Mouse (Mus musculus) lung, embryonic 16.5 days (tissue): ENCODE measurements at regions not wholly inside any gene's neighbourhood (a gene's known extent, or its start where the extent isn't known, plus 50 kb on each side); places are given as distances from the start of the nearest gene placed in this dataset.
"Not testable (repeated sequence)": the region's sequence is repeated elsewhere in the genome, so short reads cannot be mapped to it uniquely, and the experiment has no call there.

Experiments used
- ATAC-seq: fragments of 200-750 bp; cut with Nextera tagmentation; 2 replicates; pipeline ENCODE4 v1.8.0; 2017; ENCODE audit warnings: low read depth, mild to moderate bottlenecking, moderate library complexity
- H3K27ac ChIP-seq: fragments of 300-500 bp; sonication (generic); 2 replicates; pipeline ENCODE4 v1.5.1; 2014; ENCODE audit warnings: mild to moderate bottlenecking, control low read depth, low read length
- H3K27me3 ChIP-seq: fragments of 300-500 bp; sonication (generic); 2 replicates; pipeline ENCODE4 v1.6.1; 2014; ENCODE audit warnings: low read depth, low read length, mixed read lengths; ENCODE audit not compliant: control insufficient read depth, insufficient read depth
- H3K36me3 ChIP-seq: fragments of 300-500 bp; sonication (generic); 2 replicates; pipeline ENCODE4 v1.6.1; 2014; ENCODE audit warnings: low read length; ENCODE audit not compliant: control insufficient read depth, insufficient read depth
- H3K4me1 ChIP-seq: fragments of 300-500 bp; sonication (generic); replicated peaks from 2 replicates; pipeline ENCODE4 v1.6.1; 2014; ENCODE audit warnings: low read length, mixed read lengths; ENCODE audit not compliant: control insufficient read depth, insufficient read depth
- H3K4me2 ChIP-seq: fragments of 300-500 bp; sonication (generic); 2 replicates; pipeline ENCODE4 v1.6.1; 2014; ENCODE audit warnings: low read depth, low read length, control low read depth
- H3K4me3 ChIP-seq: fragments of 300-500 bp; sonication (generic); 2 replicates; pipeline ENCODE4 v1.5.1; 2014; ENCODE audit warnings: mild to moderate bottlenecking, low read length, control low read depth
- H3K9ac ChIP-seq: fragments of 300-500 bp; sonication (generic); 2 replicates; pipeline ENCODE4 v1.6.1; 2014; ENCODE audit warnings: low read length, control low read depth
- H3K9me3 ChIP-seq: fragments of 300-500 bp; sonication (generic); 2 replicates; pipeline ENCODE4 v1.6.1; 2016; ENCODE audit warnings: low read length; ENCODE audit not compliant: control insufficient read depth
- WGBS: fragments of 180-500 bp; shearing (Covaris S2); extraction: QIAGEN DNeasy Blood & Tissue Kit; methylation state at CpG from one replicate; pipeline ENCODE4 v1.1.7; 2014; 5-methylcytosine and 5-hydroxymethylcytosine counted together

DNA sequence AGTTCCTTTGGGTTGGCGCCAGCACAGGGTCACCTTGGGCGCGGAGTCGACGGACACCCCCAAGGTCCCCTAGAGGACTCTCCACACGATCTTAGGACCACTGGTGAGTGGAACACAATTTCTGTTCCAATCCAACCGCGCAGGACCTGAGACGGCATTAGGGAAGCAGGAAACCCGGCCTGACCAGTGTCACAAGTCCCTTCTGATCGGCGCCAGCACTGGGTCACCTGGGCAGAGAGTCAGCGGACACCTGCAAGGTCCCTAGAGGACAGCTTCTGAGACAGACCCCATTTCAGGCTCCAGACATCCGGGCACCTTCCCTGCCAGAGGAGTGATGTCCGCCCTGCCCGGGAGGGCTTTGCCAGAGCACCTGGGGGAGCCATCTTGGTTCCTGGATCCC is 74.2 kb upstream of the Cdh13 start:
- H3K4me2 ChIP-seq, H3K27me3 ChIP-seq, H3K36me3 ChIP-seq, H3K9me3 ChIP-seq, H3K27ac ChIP-seq, H3K4me3 ChIP-seq, H3K9ac ChIP-seq, ATAC-seq, H3K4me1 ChIP-seq: not testable (repeated sequence)
- WGBS, result 92% methylated on average over 16 of the region's 16 CpGs

DNA sequence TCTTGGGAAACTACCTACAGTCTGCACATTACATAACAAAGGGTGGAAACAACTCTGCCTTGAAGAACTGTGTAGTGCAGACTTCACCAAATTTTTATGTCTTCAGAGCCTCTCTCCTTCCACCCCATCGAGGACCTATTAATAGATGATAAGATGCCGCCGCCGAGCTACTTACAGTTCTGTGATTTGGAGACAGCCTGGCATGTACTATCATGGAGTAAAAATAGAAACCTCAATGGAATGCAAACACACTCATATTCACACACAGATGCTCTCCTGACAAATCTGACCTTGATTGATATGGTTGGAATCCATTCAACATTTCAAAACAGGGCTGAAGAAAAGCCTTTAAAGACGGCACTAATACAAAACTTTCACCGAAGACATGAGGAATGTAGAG is 92.7 kb upstream of the Cdh13 start:
- no peak for ATAC-seq
- no peaks in the 10 kb centered on the region for H3K9me3 ChIP-seq
- no peak overlapping the region for H3K27ac ChIP-seq
- H3K4me1 ChIP-seq, result no peaks in the 10 kb centered on the region
- 54% methylated on average over 6 of the region's 6 CpGs for WGBS
- no peaks in the 10 kb centered on the region for H3K36me3 ChIP-seq
- H3K4me3 ChIP-seq, result no peak overlapping the region
- no peaks in the 10 kb centered on the region for H3K27me3 ChIP-seq
- no peak overlapping the region for H3K9ac ChIP-seq
- H3K4me2 ChIP-seq, result no peak overlapping the region

DNA sequence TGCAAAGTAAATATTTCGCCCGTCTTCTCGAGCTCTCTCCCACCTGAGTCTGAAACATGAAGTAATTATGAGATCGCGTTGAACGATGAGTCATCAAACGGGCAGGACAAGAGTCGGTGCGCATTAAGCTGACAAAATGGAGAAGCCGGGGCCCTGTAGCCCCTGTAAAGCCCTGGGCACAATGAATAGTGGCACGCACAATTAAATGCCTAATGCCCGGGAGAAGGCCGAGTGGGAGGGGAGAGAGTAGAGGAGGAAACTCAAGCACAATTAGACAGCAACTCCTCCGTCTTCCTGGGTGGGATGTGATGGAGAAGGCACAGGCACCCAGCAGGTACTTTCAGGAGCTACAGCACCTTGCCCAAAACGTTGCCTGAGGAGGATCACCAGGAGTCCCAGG is 94.3 kb upstream of the Cdh13 start:
- Histone ChIP-seq H3K4me1 (no peaks in the 10 kb centered on the region), H3K9me3 (no peaks in the 10 kb centered on the region), H3K4me3 (no peak overlapping the region), H3K27ac (no peak overlapping the region), H3K9ac (no peak overlapping the region), H3K27me3 (no peaks in the 10 kb centered on the region), H3K36me3 (no peaks in the 10 kb centered on the region), H3K4me2 (no peak overlapping the region)
- ATAC-seq, result no peak
- 76% methylated on average over 15 of the region's 15 CpGs for WGBS

DNA sequence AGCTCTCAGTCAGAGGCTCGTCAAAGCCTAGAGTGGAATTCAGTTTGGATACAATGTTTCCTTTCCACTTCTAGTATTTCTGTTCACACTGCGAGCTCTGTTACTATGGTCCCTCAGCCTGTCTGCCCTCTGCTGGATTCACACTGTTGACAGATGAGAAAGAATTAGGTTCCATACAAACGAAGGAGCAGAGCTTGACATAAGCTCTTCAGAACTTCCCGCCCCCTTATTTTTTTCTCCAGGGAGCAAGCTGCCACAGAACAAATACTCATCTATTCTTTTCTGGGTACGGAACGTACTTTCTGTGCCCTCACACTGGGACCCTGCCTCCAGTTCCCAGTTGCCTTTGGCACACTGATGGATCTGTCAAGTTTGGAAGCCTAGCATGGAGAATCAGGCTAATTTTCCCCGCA is 114.5 kb upstream of the Cdh13 start:
- H3K36me3 ChIP-seq, result no peaks in the 10 kb centered on the region
- H3K27me3 ChIP-seq, result no peaks in the 10 kb centered on the region
- H3K9ac ChIP-seq, result no peak overlapping the region
- no peak overlapping the region for H3K4me2 ChIP-seq
- ATAC-seq, result no peak
- WGBS, result 34% methylated on average over 7 of the region's 7 CpGs
- H3K9me3 ChIP-seq, result no peaks in the 10 kb centered on the region
- H3K4me3 ChIP-seq, result no peak overlapping the region
- H3K4me1 ChIP-seq, result no peaks in the 10 kb centered on the region
- H3K27ac ChIP-seq, result no peak overlapping the region

DNA sequence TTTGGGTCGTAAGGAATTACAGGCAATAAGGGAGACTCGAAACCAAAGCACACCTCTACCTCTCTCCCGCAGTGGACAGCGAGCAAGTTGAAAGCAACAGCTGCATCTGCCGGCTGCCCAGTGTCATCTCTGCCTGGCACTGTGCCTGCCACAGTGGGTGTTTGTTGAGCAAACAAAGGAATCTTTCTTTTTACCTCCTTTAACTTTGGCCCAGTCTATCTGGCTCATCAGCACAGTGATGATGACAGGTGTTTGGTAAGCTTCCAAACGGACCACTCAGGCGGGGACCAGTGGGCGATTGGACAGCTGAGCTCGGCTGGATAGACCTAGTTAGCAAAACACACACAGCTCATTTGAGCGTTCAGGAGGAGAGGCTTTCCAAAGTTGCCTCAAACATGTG is 121.4 kb upstream of the Cdh13 start:
- Histone ChIP-seq H3K9me3 (no peaks in the 10 kb centered on the region), H3K36me3 (no peaks in the 10 kb centered on the region), H3K27me3 (no peaks in the 10 kb centered on the region), H3K4me1 (no peaks in the 10 kb centered on the region), H3K4me3 (no peak overlapping the region), H3K9ac (no peak overlapping the region), H3K27ac (no peak overlapping the region), H3K4me2 (no peak overlapping the region)
- 51% methylated on average over 10 of the region's 10 CpGs for WGBS
- no peak for ATAC-seq

DNA sequence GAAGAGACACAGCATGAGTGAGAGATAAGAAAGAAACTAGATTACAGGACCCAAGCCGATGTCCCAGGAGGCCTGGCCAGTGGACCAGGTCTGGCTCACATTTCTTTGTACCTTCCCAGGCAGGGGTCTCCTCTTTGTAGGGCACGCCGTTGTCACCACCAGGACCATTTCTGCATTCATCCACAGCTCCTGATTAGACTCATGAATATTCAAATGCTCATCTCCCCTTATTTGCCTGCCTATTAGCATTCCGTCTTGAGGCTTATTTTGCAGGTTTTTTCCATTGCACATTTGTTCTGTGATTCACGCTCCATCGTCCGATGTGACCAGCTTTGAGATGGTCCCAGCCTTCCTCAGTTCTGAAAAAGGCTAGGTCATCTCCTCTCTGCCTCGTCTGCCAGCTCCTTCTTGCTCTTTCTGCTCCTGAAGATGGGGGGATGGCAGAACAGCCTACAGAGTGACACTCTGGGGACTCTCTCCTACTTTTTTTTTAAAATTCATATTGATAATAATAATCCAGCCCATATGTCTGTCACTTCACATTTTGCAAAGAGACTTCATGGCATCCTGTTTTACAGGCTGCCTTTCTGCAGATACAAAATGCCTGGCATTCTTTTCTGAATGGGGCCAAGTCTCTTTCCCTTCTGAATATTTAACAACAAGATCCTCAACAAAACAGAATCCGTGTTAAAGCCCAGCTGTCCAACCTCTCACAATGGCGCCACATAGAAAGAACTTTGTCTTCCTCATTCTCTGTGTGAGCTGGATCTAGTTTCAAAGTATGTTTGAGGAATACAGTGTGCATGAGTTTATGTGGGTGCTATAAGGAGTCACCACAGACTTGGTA is 136.0 kb upstream of the Cdh13 start:
- Histone ChIP-seq H3K27ac (no peak overlapping the region), H3K27me3 (no peaks in the 10 kb centered on the region), H3K4me1 (no peaks in the 10 kb centered on the region), H3K9me3 (no peaks in the 10 kb centered on the region), H3K4me3 (no peak overlapping the region), H3K4me2 (no peak overlapping the region), H3K9ac (no peak overlapping the region), H3K36me3 (no peaks in the 10 kb centered on the region)
- 71% methylated on average over 10 of the region's 10 CpGs for WGBS
- no peak for ATAC-seq

DNA sequence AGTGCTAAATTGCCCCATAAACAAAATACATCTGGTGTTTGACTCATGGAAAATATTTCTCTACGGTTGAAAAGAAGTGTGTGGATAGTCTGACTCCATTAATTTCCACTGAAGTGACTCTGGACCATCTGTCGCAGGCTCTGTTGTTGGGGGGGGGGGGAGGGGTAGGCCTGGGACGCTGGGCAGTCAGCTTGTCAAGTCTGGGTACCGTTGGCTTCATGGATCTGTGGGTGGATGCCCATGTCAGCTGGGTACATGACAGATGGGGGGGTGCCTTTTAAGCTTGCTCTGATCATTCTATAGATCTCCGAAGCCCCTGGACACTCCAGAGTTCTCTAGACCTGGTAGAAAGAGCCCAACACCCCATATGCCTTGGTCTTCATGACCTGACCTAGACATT is 139.0 kb upstream of the Cdh13 start:
- Histone ChIP-seq H3K9ac (no peak overlapping the region), H3K27ac (no peak overlapping the region), H3K36me3 (no peaks in the 10 kb centered on the region), H3K4me2 (no peak overlapping the region), H3K4me1 (no peaks in the 10 kb centered on the region), H3K27me3 (no peaks in the 10 kb centered on the region), H3K4me3 (no peak overlapping the region), H3K9me3 (no peaks in the 10 kb centered on the region)
- no peak for ATAC-seq
- 57% methylated on average over 5 of the region's 5 CpGs for WGBS

DNA sequence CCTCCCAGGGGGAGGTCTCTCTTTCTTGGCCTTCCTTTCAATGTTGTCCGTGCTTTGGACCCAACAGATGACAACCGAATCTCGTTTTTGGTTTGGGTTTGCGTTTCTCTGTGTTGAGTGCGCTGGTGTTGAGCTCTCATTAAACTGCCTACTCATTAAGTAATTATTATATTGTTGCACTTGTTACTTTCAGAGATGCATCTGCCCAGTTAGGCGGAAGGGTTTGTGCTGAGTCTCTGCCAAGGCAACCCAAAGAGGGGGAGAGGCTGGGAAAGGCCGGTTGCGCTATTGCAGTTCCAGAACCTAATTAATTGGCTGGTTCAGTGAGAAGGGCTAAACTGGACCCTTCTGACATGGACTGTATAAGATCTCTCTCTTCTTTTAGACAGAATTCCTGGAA is 141.2 kb upstream of the Cdh13 start:
- no peak overlapping the region for H3K9ac ChIP-seq
- WGBS, result 86% methylated on average over 8 of the region's 8 CpGs
- H3K4me3 ChIP-seq, result no peak overlapping the region
- no peak for ATAC-seq
- H3K9me3 ChIP-seq, result no peaks in the 10 kb centered on the region
- H3K36me3 ChIP-seq, result no peaks in the 10 kb centered on the region
- no peaks in the 10 kb centered on the region for H3K4me1 ChIP-seq
- H3K27me3 ChIP-seq, result no peaks in the 10 kb centered on the region
- H3K4me2 ChIP-seq, result no peak overlapping the region
- no peak overlapping the region for H3K27ac ChIP-seq

DNA sequence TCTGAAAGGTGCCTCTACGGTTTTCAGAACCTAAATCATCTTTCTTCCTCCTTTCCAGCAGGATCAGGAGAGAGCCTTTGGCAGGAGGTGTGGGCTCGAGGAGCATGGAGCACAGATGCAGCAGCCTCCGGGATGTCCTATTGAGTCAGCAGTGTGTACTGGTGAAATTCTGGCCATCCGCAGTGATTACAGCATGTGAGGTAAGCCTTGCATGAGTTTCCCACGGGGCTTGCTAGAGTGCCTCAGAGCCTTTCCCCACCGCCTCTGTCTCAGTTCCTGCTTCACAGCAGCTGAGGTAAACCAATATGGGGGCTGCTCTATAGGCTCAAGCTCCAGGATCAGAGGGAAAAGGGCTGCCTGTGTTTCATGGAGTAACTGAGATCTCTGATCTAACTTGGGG is 143.6 kb upstream of the Cdh13 start:
- no peak overlapping the region for H3K27ac ChIP-seq
- no peaks in the 10 kb centered on the region for H3K36me3 ChIP-seq
- no peak for ATAC-seq
- no peaks in the 10 kb centered on the region for H3K27me3 ChIP-seq
- 65% methylated on average over 6 of the region's 6 CpGs for WGBS
- no peaks in the 10 kb centered on the region for H3K9me3 ChIP-seq
- no peaks in the 10 kb centered on the region for H3K4me1 ChIP-seq
- no peak overlapping the region for H3K9ac ChIP-seq
- H3K4me2 ChIP-seq, result no peak overlapping the region
- no peak overlapping the region for H3K4me3 ChIP-seq

DNA sequence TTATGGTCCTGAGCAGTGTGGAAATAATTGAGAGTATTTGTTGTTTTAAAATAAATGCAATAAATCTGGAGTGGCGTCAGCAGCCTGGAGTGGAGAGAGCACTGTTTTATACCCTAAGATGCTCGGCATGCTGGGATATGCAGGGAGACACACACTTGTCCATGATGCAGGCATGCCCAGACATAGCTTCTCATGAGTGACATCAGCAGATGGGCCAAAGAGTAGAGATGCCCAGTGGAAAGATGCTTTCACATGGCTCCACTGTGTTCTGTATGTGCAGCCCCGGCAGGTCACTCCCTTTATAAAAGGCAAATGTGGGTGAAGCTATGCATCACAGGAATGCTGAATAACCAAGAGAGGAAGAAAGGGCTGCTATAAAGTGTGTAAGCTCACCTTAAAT is 145.7 kb upstream of the Cdh13 start:
- Histone ChIP-seq H3K9me3 (no peaks in the 10 kb centered on the region), H3K9ac (no peak overlapping the region), H3K27me3 (no peaks in the 10 kb centered on the region), H3K4me2 (no peak overlapping the region), H3K4me1 (no peaks in the 10 kb centered on the region), H3K4me3 (no peak overlapping the region), H3K27ac (no peak overlapping the region), H3K36me3 (no peaks in the 10 kb centered on the region)
- 71% methylated on average over 3 of the region's 3 CpGs for WGBS
- ATAC-seq, result no peak
